Mouse (Mus musculus): ENCODE results near the gene Gm17324. TPM values are rescaled to one million over a fixed set of nuclear protein-coding genes. Genes with fewer than 3 reads are reported as not detected.
A peak's percentile ranks its signal among the peaks of the same experiment; 100 is the strongest.

The Gm17324 gene
- polyA plus RNA-seq, 1 experiment: 0.34 TPM

GRCm38 (mm10) chr9:78430486-78430885, 18.1 kb downstream of the Gm17324 start:
- Histone ChIP-seq H3K27ac (ENCODE audit: insufficient read depth, low read length) (no peak overlapping the region), H3K27me3 (ENCODE audit: control insufficient read depth, insufficient read depth, low read length) (no peaks in the 10 kb centered on the region), H3K4me3 (replicated peaks; ENCODE audit: insufficient read depth, low read depth, low read length) (no peak overlapping the region), H3K4me1 (ENCODE audit: control insufficient read depth, insufficient read depth, low read length) (no peaks in the 10 kb centered on the region)
- no peak for DNase-seq
- TF ChIP-seq POLR2A (IDR thresholded peaks at IDR 0.05; ENCODE audit: borderline replicate concordance, insufficient read depth, low read length) (no peak), CTCF (IDR thresholded peaks at IDR 0.05; ENCODE audit: borderline replicate concordance, insufficient read depth, low read depth, low read length) (no peak)
- WGBS: 75% methylated on average over 6 of the region's 6 CpGs

GRCm38 (mm10) chr9:78429551-78429950, 19.0 kb downstream of the Gm17324 start:
- H3K27me3 ChIP-seq (ENCODE audit: control insufficient read depth, insufficient read depth, low read length): no peaks in the 10 kb centered on the region
- H3K4me1 ChIP-seq (ENCODE audit: control insufficient read depth, insufficient read depth, low read length): no peaks in the 10 kb centered on the region
- H3K27ac ChIP-seq (ENCODE audit: insufficient read depth, low read length): no peak overlapping the region
- WGBS: 72% methylated on average over 2 of the region's 2 CpGs
- no peak for TF ChIP-seq POLR2A (IDR thresholded peaks at IDR 0.05; ENCODE audit: borderline replicate concordance, insufficient read depth, low read length)
- TF ChIP-seq CTCF (IDR thresholded peaks at IDR 0.05; ENCODE audit: borderline replicate concordance, insufficient read depth, low read depth, low read length): no peak
- no peak for DNase-seq
- no peak overlapping the region for H3K4me3 ChIP-seq (replicated peaks; ENCODE audit: insufficient read depth, low read depth, low read length)

GRCm38 (mm10) chr9:78428870-78429432, 19.6 kb downstream of the Gm17324 start:
- 82% methylated on average over 4 of the region's 4 CpGs for whole genome bisulfite sequencing
- no peak for DNase-seq
- no peak overlapping the region for H3K27ac ChIP-seq (ENCODE audit: insufficient read depth, low read length)
- TF ChIP-seq POLR2A (IDR thresholded peaks at IDR 0.05; ENCODE audit: borderline replicate concordance, insufficient read depth, low read length): no peak
- no peak for TF ChIP-seq CTCF (IDR thresholded peaks at IDR 0.05; ENCODE audit: borderline replicate concordance, insufficient read depth, low read depth, low read length)
- no peaks in the 10 kb centered on the region for H3K27me3 ChIP-seq (ENCODE audit: control insufficient read depth, insufficient read depth, low read length)
- H3K4me1 ChIP-seq (ENCODE audit: control insufficient read depth, insufficient read depth, low read length): no peaks in the 10 kb centered on the region
- no peak overlapping the region for H3K4me3 ChIP-seq (replicated peaks; ENCODE audit: insufficient read depth, low read depth, low read length)

GRCm38 (mm10) chr9:78428185-78428584, 20.4 kb downstream of the Gm17324 start:
- Histone ChIP-seq H3K27ac (ENCODE audit: insufficient read depth, low read length) (no peak overlapping the region), H3K4me3 (replicated peaks; ENCODE audit: insufficient read depth, low read depth, low read length) (no peak overlapping the region), H3K4me1 (ENCODE audit: control insufficient read depth, insufficient read depth, low read length) (no peaks in the 10 kb centered on the region), H3K27me3 (ENCODE audit: control insufficient read depth, insufficient read depth, low read length) (no peaks in the 10 kb centered on the region)
- 88% methylated on average over 6 of the region's 6 CpGs for WGBS
- TF ChIP-seq CTCF (IDR thresholded peaks at IDR 0.05; ENCODE audit: borderline replicate concordance, insufficient read depth, low read depth, low read length) (no peak), POLR2A (IDR thresholded peaks at IDR 0.05; ENCODE audit: borderline replicate concordance, insufficient read depth, low read length) (no peak)
- no peak for DNase-seq

GRCm38 (mm10) chr9:78427362-78427781, 21.2 kb downstream of the Gm17324 start:
- Histone ChIP-seq H3K27me3 (ENCODE audit: control insufficient read depth, insufficient read depth, low read length) (no peaks in the 10 kb centered on the region), H3K27ac (ENCODE audit: insufficient read depth, low read length) (no peak overlapping the region), H3K4me1 (ENCODE audit: control insufficient read depth, insufficient read depth, low read length) (no peaks in the 10 kb centered on the region), H3K4me3 (replicated peaks; ENCODE audit: insufficient read depth, low read depth, low read length) (peak overlapping the region; percentile 42)
- TF ChIP-seq POLR2A (IDR thresholded peaks at IDR 0.05; ENCODE audit: borderline replicate concordance, insufficient read depth, low read length): no peak
- TF ChIP-seq CTCF (IDR thresholded peaks at IDR 0.05; ENCODE audit: borderline replicate concordance, insufficient read depth, low read depth, low read length): no peak
- WGBS: 24% methylated on average over 27 of the region's 27 CpGs
- DNase-seq: no peak

- no peak for TF ChIP-seq CTCF (IDR thresholded peaks at IDR 0.05; ENCODE audit: borderline replicate concordance, insufficient read depth, low read depth, low read length)
- TF ChIP-seq POLR2A (IDR thresholded peaks at IDR 0.05; ENCODE audit: borderline replicate concordance, insufficient read depth, low read length): no peak
- Histone ChIP-seq H3K4me1 (ENCODE audit: control insufficient read depth, insufficient read depth, low read length) (no peaks in the 10 kb centered on the region), H3K27ac (ENCODE audit: insufficient read depth, low read length) (no peak overlapping the region), H3K27me3 (ENCODE audit: control insufficient read depth, insufficient read depth, low read length) (no peaks in the 10 kb centered on the region; the same call in 1 of the 2 replicates), H3K4me3 (replicated peaks; ENCODE audit: insufficient read depth, low read depth, low read length) (no peak overlapping the region)
- DNase-seq: no peak
- 93% methylated on average over 7 of the region's 7 CpGs for WGBS
Measured at GRCm38 (mm10) chr9:78401596-78401995, 47.0 kb downstream of the Gm17324 start.

GRCm38 (mm10) chr9:78400570-78400969, 48.0 kb downstream of the Gm17324 start:
- Histone ChIP-seq H3K27ac (ENCODE audit: insufficient read depth, low read length) (no peak overlapping the region), H3K4me1 (ENCODE audit: control insufficient read depth, insufficient read depth, low read length) (no peaks in the 10 kb centered on the region), H3K4me3 (replicated peaks; ENCODE audit: insufficient read depth, low read depth, low read length) (no peak overlapping the region), H3K27me3 (ENCODE audit: control insufficient read depth, insufficient read depth, low read length) (peaks cover 6% of the 10 kb centered on the region; the same call in 1 of the 2 replicates)
- 84% methylated on average over 5 of the region's 5 CpGs for WGBS
- DNase-seq: no peak
- TF ChIP-seq CTCF (IDR thresholded peaks at IDR 0.05; ENCODE audit: borderline replicate concordance, insufficient read depth, low read depth, low read length): no peak
- TF ChIP-seq POLR2A (IDR thresholded peaks at IDR 0.05; ENCODE audit: borderline replicate concordance, insufficient read depth, low read length): no peak

Other genes with a start within 250 kb of the Gm17324 start
- gene Gsta1, start 218.1 kb downstream of the Gm17324 start, polyA plus RNA-seq (2012; rRNA removed): not detected in 2 replicates
- gene Gm3776, start 191.7 kb downstream of the Gm17324 start, polyA plus RNA-seq (2012; rRNA removed): not detected in 2 replicates
- not detected in 2 replicates for gene Gm10639, start 158.9 kb downstream of the Gm17324 start, polyA plus RNA-seq (2012; rRNA removed)
- gene Omt2a, start 134.0 kb downstream of the Gm17324 start, polyA plus RNA-seq (2012; rRNA removed): not detected in 2 replicates
- not detected in 2 replicates for gene Omt2b, start 121.2 kb downstream of the Gm17324 start, polyA plus RNA-seq (2012; rRNA removed)
- gene Gsta2, start 93.0 kb downstream of the Gm17324 start, polyA plus RNA-seq (2012; rRNA removed): not detected in 2 replicates
- 0.41 TPM in 2 replicates for gene Dppa5a, start 80.6 kb downstream of the Gm17324 start, polyA plus RNA-seq (2012; rRNA removed)
- gene Ooep, start 70.1 kb downstream of the Gm17324 start, polyA plus RNA-seq (2012; rRNA removed): 0.23 and 0.24 TPM in 2 replicates
- 0.05 and 0.08 TPM in 2 replicates for gene Ddx43, start 53.0 kb downstream of the Gm17324 start, polyA plus RNA-seq (2012; rRNA removed)
- 0.33 and 0.40 TPM in 2 replicates for gene Cgas, start 5.5 kb downstream of the Gm17324 start, polyA plus RNA-seq (2012; rRNA removed)
- 31.6 TPM in 2 replicates for gene Mto1, start 578 bp downstream of the Gm17324 start, polyA plus RNA-seq (2012; rRNA removed)
- 2,299 and 2,427 TPM in 2 replicates for gene Eef1a1, start 40.4 kb upstream of the Gm17324 start, polyA plus RNA-seq (2012; rRNA removed)
- gene Slc17a5, start 139.3 kb upstream of the Gm17324 start, polyA plus RNA-seq (2012; rRNA removed): 13.7 and 14.0 TPM in 2 replicates
- 0.20 and 0.33 TPM in 2 replicates for gene Cd109, start 166.8 kb upstream of the Gm17324 start, polyA plus RNA-seq (2012; rRNA removed)

All from cerebellum, adult 2 months (tissue).